Mouse (Mus musculus) kidney, adult 2 months (tissue): ENCODE measurements around the gene Pnrc2.

Source experiments
- CTCF ChIP-seq: fragments of 200-500 bp; conservative IDR thresholded peaks from 2 replicates; pipeline ENCODE4 v1.5.1; 2011; ENCODE audit warnings: low read depth, mild to moderate bottlenecking, control low read depth, low read length, moderate library complexity, mixed read lengths; ENCODE audit not compliant: insufficient read depth, insufficient read length
- POLR2A ChIP-seq: fragments of 200-500 bp; IDR thresholded peaks from one replicate; pipeline ENCODE4 v1.6.1; 2011; ENCODE audit warnings: low read depth, low read length, control low read depth

GRCm38 (mm10) chr4:135828491-135828890 lies 45.2 kb downstream of the Pnrc2 start:
- TF ChIP-seq POLR2A (no peak), CTCF (no peak)
